ENCODE assay signal across 23 mouse cellular contexts in the genomic region with DNA sequence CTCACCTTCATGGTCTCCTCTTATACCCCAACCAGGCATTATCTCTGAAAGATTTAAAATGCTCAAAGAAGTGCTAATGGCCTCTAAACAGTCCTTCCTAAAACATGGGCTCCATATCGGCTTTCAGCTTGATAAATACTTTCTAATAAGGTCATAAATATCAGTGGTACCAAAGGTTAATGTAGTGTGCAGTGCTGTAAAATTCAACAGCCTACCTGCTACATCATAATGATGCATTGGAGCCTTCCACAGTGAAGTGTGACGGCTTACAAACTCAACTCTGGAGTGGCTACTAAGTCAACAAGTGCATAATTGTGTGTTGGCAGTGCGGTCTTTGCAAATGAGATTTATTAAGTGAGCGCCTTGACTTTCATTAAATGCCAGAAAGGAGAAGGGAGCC.
"Had no signal": no experiment of that assay in that cellular context is flagged by ENCODE, and none has a peak within 500 bp of the region (broad histone marks: within the 10 kb centered on the region; RNA-seq: fewer than 3 reads in every experiment).

No protein-coding gene starts in this region.

- H3K36me3 ChIP-seq: limb, embryonic 13.5 days; liver, embryonic 12.5 days; liver, embryonic 15.5 days; lung, embryonic 15.5 days; midbrain, embryonic 12.5 days; midbrain, embryonic 15.5 days; neural tube, embryonic 12.5 days had no signal

- H3K4me2 ChIP-seq: limb, embryonic 13.5 days; liver, embryonic 12.5 days; liver, embryonic 15.5 days; lung, embryonic 15.5 days; midbrain, embryonic 12.5 days; midbrain, embryonic 15.5 days; neural tube, embryonic 12.5 days had no signal

- DNase-seq: kidney, adult 2 months; kidney, postnatal 4 days; layer of hippocampus, postnatal 36 days; liver; lung, adult 18-20 months; lung, postnatal 10 days; lung, postnatal 4 days; right cerebral cortex, adult 18-20 months; right cerebral cortex, postnatal 14 days; right cerebral cortex, postnatal 4 days; thymus, adult 2 months; thymus, postnatal 14 days; thymus, postnatal 4 days had no signal

- ATAC-seq: intestine, postnatal 0 days; liver, embryonic 12.5 days; midbrain, embryonic 15.5 days had no signal

- H3K9me3 ChIP-seq: limb, embryonic 13.5 days; liver, embryonic 12.5 days; liver, embryonic 15.5 days; lung, embryonic 15.5 days; midbrain, embryonic 12.5 days; midbrain, embryonic 15.5 days; neural tube, embryonic 12.5 days had no signal

- H3K9ac ChIP-seq: limb, embryonic 13.5 days; liver, embryonic 12.5 days; liver, embryonic 15.5 days; lung, embryonic 15.5 days; midbrain, embryonic 12.5 days; midbrain, embryonic 15.5 days; neural tube, embryonic 12.5 days had no signal

- H3K27ac ChIP-seq: left cerebral cortex, adult 2 months; limb, embryonic 13.5 days; liver, embryonic 12.5 days; liver, embryonic 15.5 days; lung, embryonic 15.5 days; midbrain, embryonic 12.5 days; midbrain, embryonic 15.5 days; neural tube, embryonic 12.5 days; stomach, postnatal 0 days had no signal

- H3K27me3 ChIP-seq: limb, embryonic 13.5 days; liver, embryonic 12.5 days; liver, embryonic 15.5 days; lung, embryonic 15.5 days; midbrain, embryonic 12.5 days; midbrain, embryonic 15.5 days; neural tube, embryonic 12.5 days had no signal

- H3K4me3 ChIP-seq: left cerebral cortex, adult 2 months; limb, embryonic 13.5 days; liver, embryonic 12.5 days; liver, embryonic 15.5 days; lung, embryonic 15.5 days; midbrain, embryonic 12.5 days; midbrain, embryonic 15.5 days; neural tube, embryonic 12.5 days had no signal

- H3K4me1 ChIP-seq: liver, embryonic 12.5 days; liver, embryonic 15.5 days; lung, embryonic 15.5 days; midbrain, embryonic 15.5 days; neural tube, embryonic 12.5 days had no signal
